Mouse (Mus musculus) stomach, postnatal 0 days (tissue): ENCODE results near the gene A030003K21Rik. TPM values are rescaled to one million over a fixed set of nuclear protein-coding genes. Genes with fewer than 3 reads are reported as not detected.
"Not testable (repeated sequence)": the region's sequence is repeated elsewhere in the genome, so short reads cannot be mapped to it uniquely, and the experiment has no call there.

Source experiments
- ATAC-seq: fragments of 200-750 bp; cut with Nextera tagmentation; 2 replicates; pipeline ENCODE4 v1.8.0; 2017; ENCODE audit not compliant: low FRiP score, low TSS enrichment
- DNase-seq: peaks from one replicate; pipeline ENCODE4 v3.0.0-alpha.2; 2016; ENCODE audit warnings: low spot score
- H3K27ac ChIP-seq: fragments of 300-500 bp; sonication (generic); replicated peaks from 2 replicates; pipeline ENCODE4 v1.5.1; 2014; ENCODE audit warnings: mild to moderate bottlenecking, control low read depth
- H3K27me3 ChIP-seq: fragments of 300-500 bp; sonication (generic); 2 replicates; pipeline ENCODE4 v1.6.1; 2014; ENCODE audit warnings: low read length; ENCODE audit not compliant: control insufficient read depth, insufficient read depth
- H3K36me3 ChIP-seq: fragments of 300-500 bp; sonication (generic); 2 replicates; pipeline ENCODE4 v1.6.1; 2014; ENCODE audit warnings: low read length, mixed read lengths; ENCODE audit not compliant: control insufficient read depth, insufficient read depth
- H3K4me1 ChIP-seq: fragments of 300-500 bp; sonication (generic); replicated peaks from 2 replicates; pipeline ENCODE4 v1.6.1; 2014; ENCODE audit warnings: antibody characterized with exemption; ENCODE audit not compliant: control insufficient read depth, insufficient read depth
- H3K4me2 ChIP-seq: fragments of 300-500 bp; sonication (generic); replicated peaks from 2 replicates; pipeline ENCODE4 v1.6.1; 2014; ENCODE audit warnings: low read depth, mild to moderate bottlenecking, control low read depth, moderate library complexity
- H3K4me3 ChIP-seq: fragments of 300-500 bp; sonication (generic); 2 replicates; pipeline ENCODE4 v1.5.1; 2014; ENCODE audit warnings: low read depth, low read length, control low read depth
- H3K9ac ChIP-seq: fragments of 300-500 bp; sonication (generic); 2 replicates; pipeline ENCODE4 v1.6.1; 2014; ENCODE audit warnings: mild to moderate bottlenecking, low read length, control low read depth, mixed read lengths
- H3K9me3 ChIP-seq: fragments of 300-500 bp; sonication (generic); 2 replicates; pipeline ENCODE4 v1.6.1; 2016; ENCODE audit warnings: low read length; ENCODE audit not compliant: control insufficient read depth
- CTCF ChIP-seq: IDR thresholded peaks from 2 replicates; pipeline ENCODE4 v1.5.1; 2016; ENCODE audit warnings: antibody characterized with exemption, low read depth, mild to moderate bottlenecking, moderate library complexity
- EP300 ChIP-seq: optimal IDR thresholded peaks from 2 replicates; pipeline ENCODE3; 2016; ENCODE audit warnings: antibody characterized with exemption
- WGBS: fragments of 180-500 bp; shearing (Covaris S2); extraction: QIAGEN DNeasy Blood & Tissue Kit; methylation state at CpG from one replicate; pipeline ENCODE4 v1.1.7; 2014; 5-methylcytosine and 5-hydroxymethylcytosine counted together
- polyA plus RNA-seq: library from polyadenylated mRNA; unstranded; fragments of >200 nt; fragmentation: Nextera tagmentation; extraction: Ambion mirVana; gene quantifications from 2 replicates; pipeline ENCODE4 v1.2.1, GENCODE M21; 2015

Gene A030003K21Rik
- polyA plus RNA-seq, 1 experiment from 2014 or later = not detected

DNA sequence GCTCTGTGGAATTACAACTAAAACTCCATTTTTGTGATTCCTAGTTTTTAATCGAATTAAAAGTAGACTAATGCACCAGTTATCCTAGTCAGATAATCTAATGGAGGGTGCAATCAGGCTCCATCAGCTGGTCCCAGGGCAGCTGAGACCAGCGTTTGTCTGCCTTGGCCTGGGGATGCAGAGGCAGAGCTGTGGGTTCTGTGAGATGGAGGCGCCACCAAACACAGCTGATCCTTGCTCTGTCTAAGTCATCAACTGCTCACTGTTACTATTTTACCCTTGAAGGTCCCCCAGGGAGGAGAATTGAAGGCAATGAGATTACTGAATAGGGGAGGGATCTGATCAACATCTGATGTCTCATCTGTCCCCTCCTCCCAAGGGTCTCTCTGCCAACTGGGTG lies 23.2 kb upstream of the A030003K21Rik start:
- no peaks in the 10 kb centered on the region for H3K4me1 ChIP-seq
- H3K4me2 ChIP-seq = no peak overlapping the region
- H3K9me3 ChIP-seq = no peaks in the 10 kb centered on the region
- H3K27ac ChIP-seq = no peak overlapping the region
- H3K36me3 ChIP-seq = no peaks in the 10 kb centered on the region
- WGBS = 71% methylated on average over 3 of the region's 3 CpGs
- TF ChIP-seq EP300 (no peak), CTCF (no peak)
- DNase-seq (no peak), ATAC-seq (no peak)
- H3K27me3 ChIP-seq = no peaks in the 10 kb centered on the region
- H3K9ac ChIP-seq = no peak overlapping the region
- H3K4me3 ChIP-seq = no peak overlapping the region

- H3K4me3 ChIP-seq = no peak within 1 kb of the TSS
- TF ChIP-seq EP300 (no peak), CTCF (no peak)
- H3K4me2 ChIP-seq = no peak within 1 kb of the TSS
- H3K27me3 ChIP-seq = no peaks in the 10 kb centered on the region
- no peak for DNase-seq
- no peaks in the 10 kb centered on the region for H3K36me3 ChIP-seq
- no peak within 1 kb of the TSS for H3K27ac ChIP-seq
- 64% methylated on average over 5 of the region's 11 CpGs for WGBS
- no peaks in the 10 kb centered on the region for H3K9me3 ChIP-seq
- no peaks in the 10 kb centered on the region for H3K4me1 ChIP-seq
- peak; percentile 56; the same call in 1 of the 2 replicates for ATAC-seq
- H3K9ac ChIP-seq = no peak within 1 kb of the TSS
Measured at GRCm38 (mm10) chr1:82959870-82960385, 16.7 kb upstream of the A030003K21Rik start, which contains the start of gene Gm47955. Gene Gm47955, plus strand, starts transcription at chr1:82960286.

DNA sequence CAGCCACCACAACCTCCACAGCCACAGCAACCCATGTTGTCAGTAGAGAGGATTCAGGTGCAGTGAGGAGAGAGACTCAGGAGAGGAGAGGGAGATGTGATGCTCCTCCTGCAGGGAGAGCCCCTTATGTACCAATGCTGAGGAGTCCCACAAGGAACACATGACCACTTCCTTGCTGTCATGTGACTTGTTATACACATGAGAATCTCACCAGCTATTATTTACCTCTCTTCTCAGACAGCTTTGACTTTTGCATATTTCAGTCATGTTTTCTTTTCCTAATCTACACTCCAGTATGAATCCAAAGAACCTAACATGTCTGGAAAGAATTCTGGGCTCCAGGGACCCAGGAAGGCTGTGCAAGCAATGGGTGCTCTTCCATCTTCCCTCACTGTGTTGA lies 12.7 kb upstream of the A030003K21Rik start, which contains the start of gene Gm7544:
TSS of gene Gm7544 (minus strand) at position 101 of the 400 bp plus-strand sequence.
- H3K9me3 ChIP-seq, H3K4me3 ChIP-seq, DNase-seq, H3K9ac ChIP-seq, H3K4me1 ChIP-seq, H3K27ac ChIP-seq, H3K36me3 ChIP-seq, ATAC-seq, H3K4me2 ChIP-seq, H3K27me3 ChIP-seq: not testable (repeated sequence)

DNA sequence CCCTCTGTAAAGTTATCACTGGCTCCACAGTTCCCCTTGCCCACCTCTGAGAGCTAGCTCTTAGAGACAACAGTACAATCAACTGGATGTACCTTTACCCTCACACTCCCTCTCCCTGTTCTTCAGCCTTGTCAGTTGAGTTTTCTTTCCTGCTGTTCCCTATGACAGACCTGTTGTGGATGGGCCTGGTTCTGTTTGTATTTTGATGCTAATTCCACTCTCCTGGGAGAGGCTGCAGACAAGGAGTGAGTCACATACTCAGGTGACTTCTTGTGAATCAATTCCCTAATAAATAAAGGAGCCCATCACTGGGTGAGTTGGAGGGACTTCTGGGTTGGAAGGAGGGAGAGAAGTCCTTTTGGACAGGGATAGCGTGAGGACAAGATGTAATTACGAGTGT lies 5.4 kb upstream of the A030003K21Rik start:
- Histone ChIP-seq H3K4me3 (no peak overlapping the region), H3K36me3 (no peaks in the 10 kb centered on the region), H3K27ac (no peak overlapping the region), H3K9me3 (no peaks in the 10 kb centered on the region), H3K4me1 (no peaks in the 10 kb centered on the region), H3K27me3 (no peaks in the 10 kb centered on the region), H3K4me2 (no peak overlapping the region), H3K9ac (no peak overlapping the region)
- TF ChIP-seq EP300 (no peak), CTCF (no peak)
- no peak for DNase-seq
- no peak for ATAC-seq
- WGBS = 86% methylated on average over 2 of the region's 2 CpGs

DNA sequence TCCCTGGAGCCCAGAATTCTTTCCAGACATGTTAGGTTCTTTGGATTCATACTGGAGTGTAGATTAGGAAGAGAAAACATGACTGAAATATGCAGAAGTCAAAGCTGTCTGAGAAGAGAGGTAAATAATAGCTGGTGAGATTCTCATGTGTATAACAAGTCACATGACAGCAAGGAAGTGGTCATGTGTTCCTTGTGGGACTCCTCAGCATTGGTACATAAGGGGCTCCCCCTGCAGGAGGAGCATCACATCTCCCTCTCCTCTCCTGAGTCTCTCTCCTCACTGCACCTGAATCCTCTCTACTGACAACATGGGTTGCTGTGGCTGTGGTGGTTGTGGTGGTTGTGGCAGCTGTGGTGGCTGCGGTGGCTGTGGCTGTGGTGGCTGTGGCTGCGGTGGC lies 2.8 kb upstream of the A030003K21Rik start:
- not testable (repeated sequence) for H3K9me3 ChIP-seq, H3K4me1 ChIP-seq, H3K27me3 ChIP-seq, H3K36me3 ChIP-seq, DNase-seq, H3K4me2 ChIP-seq, H3K9ac ChIP-seq, H3K4me3 ChIP-seq, ATAC-seq, H3K27ac ChIP-seq
- 0 out of 2 replicates have a peak, but pooled peaks have one; percentile 5 for TF ChIP-seq CTCF
- WGBS = 100% methylated on average over 1 of the region's 2 CpGs

DNA sequence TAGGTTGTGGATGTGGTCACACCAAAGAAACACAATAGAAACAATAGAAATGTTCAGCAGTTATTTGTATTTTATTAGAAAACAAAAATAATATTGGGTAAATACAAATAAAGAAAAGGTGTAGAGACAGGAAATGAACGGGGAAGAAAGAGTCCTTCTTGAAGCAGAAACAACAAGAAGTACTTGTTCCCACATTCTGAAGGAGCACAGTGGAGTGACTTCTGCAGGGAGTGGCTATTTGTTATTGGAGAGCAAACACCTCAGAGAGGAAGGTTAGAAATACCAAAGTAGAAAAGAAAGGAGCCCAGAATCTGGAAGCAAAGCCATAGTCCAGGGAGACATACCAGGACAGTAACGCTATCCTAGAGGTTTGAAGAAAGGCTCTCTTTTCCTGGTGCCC lies 683 bp downstream of the A030003K21Rik start:
- H3K9ac ChIP-seq, H3K4me3 ChIP-seq: not testable (repeated sequence)

More for the DNA sequence above, 683 bp downstream of the A030003K21Rik start:
- not testable (repeated sequence) for DNase-seq, H3K9me3 ChIP-seq, H3K4me1 ChIP-seq, H3K36me3 ChIP-seq, H3K4me2 ChIP-seq, H3K27me3 ChIP-seq, H3K27ac ChIP-seq
- WGBS = 47% methylated on average over 1 of the region's 2 CpGs
- ATAC-seq = 0 out of 2 replicates have a peak, but pooled peaks have one; percentile 34
